Mouse (Mus musculus): ENCODE data around the gene Gucy2c. TPM values are rescaled to one million over a fixed set of nuclear protein-coding genes. Genes with fewer than 3 reads are reported as not detected.

Gene Gucy2c
- total RNA-seq, 1 experiment from 2014 or later = 0.23 TPM

DNA sequence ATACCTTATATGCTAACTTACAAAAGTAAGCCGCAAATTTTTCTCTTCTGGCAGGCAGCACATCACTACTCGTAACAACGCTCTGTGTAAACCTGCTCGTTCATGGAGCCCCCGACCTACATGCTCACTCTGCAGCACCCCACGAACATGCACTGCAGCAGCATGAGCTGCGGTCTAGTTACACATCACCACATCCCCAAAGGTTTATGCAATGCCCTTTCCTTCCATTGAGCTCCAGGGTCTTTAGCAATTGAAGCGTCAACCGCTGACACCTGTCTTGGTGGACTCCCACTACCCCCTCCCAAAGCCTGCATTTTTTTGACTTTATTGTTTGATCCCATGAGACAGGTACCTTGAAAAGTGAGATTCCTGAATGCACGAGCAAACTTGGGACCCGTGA is 31.0 kb downstream of the Gucy2c start:
- 0 out of 2 replicates have a peak, but pooled peaks have one; percentile 13 for ATAC-seq (ENCODE audit: extremely low read depth, insufficient number of reproducible peaks, low FRiP score, poor library complexity, severe bottlenecking)

DNA sequence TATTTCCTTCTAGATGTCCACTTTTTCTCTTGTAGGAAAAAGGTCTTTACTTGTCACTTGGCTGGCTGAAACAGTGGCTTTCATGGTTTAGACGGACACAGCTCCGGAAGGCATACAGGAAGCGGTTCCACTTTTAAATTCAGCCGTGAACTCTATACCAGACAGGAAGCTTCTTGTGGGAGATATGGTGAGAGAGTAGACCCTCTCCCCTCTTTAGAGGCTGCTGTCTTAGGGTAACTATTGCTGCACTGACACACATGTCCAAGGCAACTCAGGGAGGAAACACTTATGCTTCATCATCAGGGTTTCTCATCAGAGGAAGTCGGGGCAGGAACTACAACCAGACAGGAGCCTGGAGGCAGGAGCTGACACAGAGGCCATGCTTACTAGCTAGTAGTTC is 36.0 kb downstream of the Gucy2c start:
- ATAC-seq (ENCODE audit: extremely low read depth, insufficient number of reproducible peaks, low FRiP score, poor library complexity, severe bottlenecking) = 0 out of 2 replicates have a peak, but pooled peaks have one; percentile 3

DNA sequence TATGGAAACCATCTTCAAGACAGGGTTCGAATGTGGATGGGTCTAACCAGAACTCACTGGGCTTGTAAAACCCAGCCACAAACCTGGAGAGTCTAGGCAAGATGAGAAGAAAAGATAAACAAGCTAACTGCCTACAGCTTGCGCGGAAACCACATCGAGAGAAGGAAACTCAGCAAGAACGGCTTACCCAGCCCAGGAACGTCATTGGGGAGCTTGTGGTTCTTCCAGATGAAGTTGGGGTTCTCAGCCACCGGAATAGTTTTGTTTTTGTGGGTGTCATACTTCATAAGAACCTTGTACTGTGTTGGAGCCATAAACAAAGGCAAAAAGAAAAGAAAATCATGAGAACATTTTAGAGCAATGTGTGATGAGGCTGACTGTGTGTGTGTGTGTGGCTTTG is 37.8 kb downstream of the Gucy2c start:
- ATAC-seq (ENCODE audit: extremely low read depth, insufficient number of reproducible peaks, low FRiP score, poor library complexity, severe bottlenecking) = no peak

DNA sequence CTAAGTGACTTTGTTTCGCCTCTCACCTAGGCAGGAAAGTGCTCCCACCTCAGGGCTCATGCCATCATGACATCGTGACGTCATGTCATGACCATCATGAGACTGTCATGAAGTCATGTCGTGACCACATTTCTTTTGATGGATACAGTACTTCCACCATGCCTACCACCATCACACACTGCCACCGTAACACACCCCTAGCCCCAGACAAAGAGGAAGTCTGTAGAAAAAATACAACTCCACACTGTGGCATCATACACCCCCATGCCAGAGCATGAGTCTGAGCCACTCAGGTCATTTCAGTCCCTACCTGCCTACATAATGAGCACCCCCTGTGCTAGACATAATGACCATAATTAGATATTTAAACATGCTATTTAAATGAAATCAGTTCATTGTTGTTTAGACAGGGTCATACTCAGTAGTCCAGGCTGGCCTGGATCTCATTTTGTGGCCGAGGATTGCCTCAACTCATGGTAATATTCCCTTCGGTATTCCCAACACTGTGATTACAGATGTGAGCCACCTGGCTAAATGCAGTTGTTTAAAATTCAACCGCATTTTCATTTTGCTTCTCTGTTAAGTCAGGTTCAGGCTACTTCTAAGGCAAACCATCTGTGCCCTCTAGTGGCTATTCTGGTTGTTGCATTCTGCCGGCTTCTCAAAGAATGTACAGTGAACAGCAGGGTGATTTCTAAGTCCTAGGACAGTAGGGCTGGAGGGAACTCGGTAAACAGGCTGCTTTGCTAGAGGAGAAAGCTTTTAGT is 39.0 kb downstream of the Gucy2c start:
- ATAC-seq (ENCODE audit: extremely low read depth, insufficient number of reproducible peaks, low FRiP score, poor library complexity, severe bottlenecking) = peak; percentile 77

DNA sequence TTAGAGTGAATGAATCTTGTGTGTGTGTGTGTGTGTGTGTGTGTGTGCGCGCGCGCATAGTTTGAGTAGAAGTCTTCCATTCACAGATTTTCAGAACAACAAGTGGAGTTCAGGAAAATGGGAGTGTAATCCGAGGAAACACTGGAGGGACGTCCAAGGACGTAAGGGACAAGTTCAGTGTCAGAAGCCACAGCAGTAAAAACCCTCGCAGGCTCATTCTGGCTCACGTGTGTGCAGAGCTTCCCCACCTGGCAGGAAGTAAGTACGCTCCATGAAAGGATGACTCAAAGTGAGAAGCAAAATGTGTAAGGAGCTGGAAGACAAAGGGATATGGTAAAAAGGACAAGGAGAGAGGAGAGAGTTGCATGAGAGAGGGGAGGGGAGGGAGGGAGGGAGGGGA is 40.3 kb downstream of the Gucy2c start:
- ATAC-seq (ENCODE audit: extremely low read depth, insufficient number of reproducible peaks, low FRiP score, poor library complexity, severe bottlenecking) = no peak

DNA sequence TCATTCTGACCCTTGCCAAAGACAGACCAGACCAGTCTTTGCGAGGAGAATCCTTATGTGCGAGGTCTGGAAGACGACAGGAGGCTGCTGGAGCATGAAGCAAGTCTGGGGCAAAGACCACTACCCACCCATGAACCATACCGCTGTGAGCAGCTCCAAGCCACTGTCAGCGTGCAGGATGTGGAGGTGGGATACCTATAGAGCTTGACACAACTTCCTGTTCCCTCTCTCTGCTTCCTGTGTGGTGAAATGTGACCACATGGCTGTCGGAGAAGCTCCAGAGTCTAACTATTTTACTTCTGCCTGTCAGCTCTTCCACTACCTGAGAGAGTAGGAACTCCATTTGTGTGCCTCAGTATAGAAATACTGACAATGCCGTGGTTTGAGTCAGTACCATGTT is 45.8 kb downstream of the Gucy2c start:
- peak; percentile 96 for ATAC-seq (ENCODE audit: extremely low read depth, insufficient number of reproducible peaks, low FRiP score, poor library complexity, severe bottlenecking)

DNA sequence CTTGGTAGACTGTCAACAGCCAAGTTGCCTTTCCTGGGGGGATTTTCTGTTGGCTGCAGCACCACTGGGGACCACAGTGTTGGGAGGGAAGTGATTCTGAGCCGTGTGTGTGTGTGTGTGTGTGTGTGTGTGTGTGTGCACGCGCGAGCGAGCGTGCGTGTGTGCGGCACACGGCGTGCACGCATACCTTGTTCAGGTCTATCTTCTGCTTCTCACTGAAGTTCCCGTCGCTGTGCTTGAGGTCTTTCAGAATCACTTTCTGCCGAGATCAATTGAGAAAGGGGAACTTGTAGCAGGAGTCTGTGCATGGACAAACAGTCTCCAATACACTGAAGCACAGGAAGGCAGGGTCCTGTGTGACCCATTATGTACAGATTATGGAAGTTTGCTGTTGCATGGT is 53.4 kb downstream of the Gucy2c start:
- ATAC-seq (ENCODE audit: extremely low read depth, insufficient number of reproducible peaks, low FRiP score, poor library complexity, severe bottlenecking) = peak; percentile 81

DNA sequence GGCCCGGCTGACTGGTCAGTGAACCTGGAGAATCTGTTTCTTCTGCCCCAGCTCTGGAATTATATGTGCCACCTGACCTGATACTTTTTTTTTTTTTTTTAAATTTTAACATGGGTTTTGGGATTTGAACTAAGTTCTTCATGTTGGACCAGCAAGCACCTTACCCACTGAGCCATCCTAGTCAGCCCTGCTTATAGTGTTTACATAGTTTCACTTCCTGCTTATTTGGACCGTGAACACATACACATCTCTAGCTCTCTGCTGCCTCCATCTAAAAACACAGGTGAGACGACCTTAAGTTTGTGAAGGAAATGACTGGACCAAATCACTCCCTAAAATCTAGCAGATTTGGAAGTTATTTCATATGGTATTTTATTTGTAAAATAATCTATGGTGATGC is 58.4 kb downstream of the Gucy2c start:
- peak; percentile 32; the same call in 1 of the 2 replicates for ATAC-seq (ENCODE audit: extremely low read depth, insufficient number of reproducible peaks, low FRiP score, poor library complexity, severe bottlenecking)

DNA sequence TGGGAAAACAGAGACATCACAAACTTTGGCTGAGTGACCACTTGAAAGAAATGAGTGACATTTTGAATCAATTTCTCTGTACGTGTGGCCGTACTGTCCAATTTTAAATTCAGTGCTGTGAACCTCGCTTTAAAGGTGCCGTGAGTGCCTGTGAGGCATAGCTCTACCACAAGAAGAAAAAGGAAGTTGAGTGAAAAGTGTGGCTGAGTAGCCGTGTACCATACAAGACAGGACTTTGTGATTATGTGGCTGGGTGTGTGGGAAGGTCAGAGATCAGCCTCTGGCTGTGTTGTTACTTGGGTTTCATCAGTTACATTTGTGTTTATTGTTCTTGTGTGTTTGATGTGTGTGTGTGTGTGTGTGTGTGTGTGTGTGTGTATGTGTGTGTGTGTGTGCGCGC is 59.0 kb downstream of the Gucy2c start:
- ATAC-seq (ENCODE audit: extremely low read depth, insufficient number of reproducible peaks, low FRiP score, poor library complexity, severe bottlenecking) = no peak

DNA sequence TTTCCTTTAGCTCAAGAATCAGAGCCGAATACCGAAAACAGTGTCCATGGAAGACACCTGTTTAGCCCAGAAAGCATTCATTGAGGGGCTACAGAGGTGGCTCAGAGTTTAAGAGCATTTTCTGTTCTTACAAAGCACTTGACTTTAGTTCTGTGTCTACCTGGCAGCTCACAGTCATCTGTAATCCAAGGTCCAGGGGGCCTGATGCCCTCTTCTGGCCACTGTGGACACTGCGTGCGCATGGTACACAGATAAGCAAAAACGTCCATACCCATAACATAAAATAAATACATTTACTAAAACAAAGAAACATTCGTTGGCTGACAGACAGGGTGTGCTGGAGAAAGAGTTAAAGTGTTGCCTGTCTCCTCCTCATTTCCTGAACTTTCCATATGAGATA is 59.6 kb downstream of the Gucy2c start:
- peak; percentile 72; the same call in 1 of the 2 replicates for ATAC-seq (ENCODE audit: extremely low read depth, insufficient number of reproducible peaks, low FRiP score, poor library complexity, severe bottlenecking)

DNA sequence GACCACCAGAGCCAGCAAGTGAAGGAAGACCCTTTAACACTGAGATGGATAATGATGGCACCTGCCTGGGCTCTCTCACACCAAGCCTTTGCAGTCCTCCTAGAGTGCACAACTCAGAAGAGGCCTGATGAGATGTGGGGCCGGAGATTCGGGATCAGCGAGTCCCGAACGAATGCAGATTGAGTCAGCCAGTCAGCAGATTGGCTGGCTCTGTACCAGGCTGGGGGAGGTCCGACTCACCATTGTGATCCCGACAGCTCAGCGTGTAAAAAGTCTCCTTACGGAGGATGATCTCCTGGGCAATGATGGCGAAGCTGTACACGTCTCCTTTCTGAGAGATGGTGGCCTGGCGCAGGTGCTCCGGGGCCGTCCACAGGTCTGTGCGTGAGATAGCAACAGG is 61.1 kb downstream of the Gucy2c start:
- ATAC-seq (ENCODE audit: extremely low read depth, insufficient number of reproducible peaks, low FRiP score, poor library complexity, severe bottlenecking) = no peak

DNA sequence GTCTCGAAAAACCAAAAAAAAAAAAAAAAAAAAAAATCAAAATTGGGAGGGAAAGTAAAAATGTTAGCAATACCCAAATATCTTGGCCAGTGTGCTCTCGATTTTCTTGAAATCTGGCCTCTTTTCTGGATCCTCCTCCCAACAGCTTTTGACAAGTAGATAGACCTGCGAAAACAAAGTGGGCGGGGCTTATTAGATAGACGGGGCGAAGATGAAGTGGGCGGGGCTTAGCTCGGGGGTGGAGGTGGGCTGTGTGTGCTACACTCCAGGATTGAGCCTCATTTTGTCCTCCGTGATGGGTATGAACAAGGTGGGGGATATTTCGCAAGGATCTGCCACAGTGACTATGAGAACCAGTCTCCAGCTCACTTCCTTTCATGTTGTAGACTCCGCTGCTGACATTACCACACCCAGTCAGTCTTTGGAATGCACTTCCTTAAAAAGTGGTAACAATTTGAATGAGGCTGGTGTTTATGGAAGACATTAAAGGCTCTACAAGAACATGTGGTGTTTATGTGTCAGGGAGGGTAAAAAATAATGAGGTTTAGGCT is 65.6 kb downstream of the Gucy2c start:
- ATAC-seq (ENCODE audit: extremely low read depth, insufficient number of reproducible peaks, low FRiP score, poor library complexity, severe bottlenecking) = peak; percentile 82

DNA sequence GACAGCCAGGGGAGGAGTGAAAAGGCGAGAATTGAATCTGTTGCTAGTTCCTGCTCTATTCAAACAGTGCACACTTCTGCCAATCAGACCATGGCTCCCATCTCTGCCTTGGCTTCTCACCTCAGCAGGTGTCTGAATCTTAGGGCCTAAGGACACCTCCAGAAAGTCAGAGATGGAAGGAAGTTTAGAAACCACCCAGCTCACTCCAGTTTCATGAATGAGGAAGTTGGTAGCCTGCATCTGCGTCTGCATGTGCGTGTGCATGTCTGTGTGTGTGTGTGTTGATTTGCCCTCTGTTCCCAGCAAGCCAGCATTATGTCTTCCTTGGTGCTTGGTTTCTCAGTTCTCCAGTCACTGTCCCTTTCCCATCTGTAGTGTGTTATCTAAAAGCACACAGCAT is 67.5 kb downstream of the Gucy2c start:
- ATAC-seq (ENCODE audit: extremely low read depth, insufficient number of reproducible peaks, low FRiP score, poor library complexity, severe bottlenecking) = peak; percentile 55; the same call in 1 of the 2 replicates

DNA sequence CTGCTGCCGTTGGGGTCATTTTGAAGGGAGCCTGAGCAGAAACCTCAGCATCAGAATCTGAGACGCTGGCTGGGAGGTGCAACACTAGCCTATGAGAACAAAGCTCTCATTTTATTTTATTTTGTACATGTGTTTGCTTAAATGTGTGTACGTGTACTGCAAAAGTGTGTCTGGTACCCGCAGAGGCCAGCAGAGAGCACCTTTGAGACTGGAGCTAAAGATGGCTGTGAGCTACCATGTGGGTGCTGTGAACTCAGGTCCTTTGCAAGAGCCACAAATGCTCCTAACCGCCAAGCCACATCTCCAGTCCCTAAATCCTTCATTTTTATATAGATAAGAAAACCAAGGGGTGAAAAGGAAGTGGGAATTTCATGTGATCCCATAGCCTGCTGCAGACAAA is 71.2 kb downstream of the Gucy2c start:
- ATAC-seq (ENCODE audit: extremely low read depth, insufficient number of reproducible peaks, low FRiP score, poor library complexity, severe bottlenecking) = no peak

DNA sequence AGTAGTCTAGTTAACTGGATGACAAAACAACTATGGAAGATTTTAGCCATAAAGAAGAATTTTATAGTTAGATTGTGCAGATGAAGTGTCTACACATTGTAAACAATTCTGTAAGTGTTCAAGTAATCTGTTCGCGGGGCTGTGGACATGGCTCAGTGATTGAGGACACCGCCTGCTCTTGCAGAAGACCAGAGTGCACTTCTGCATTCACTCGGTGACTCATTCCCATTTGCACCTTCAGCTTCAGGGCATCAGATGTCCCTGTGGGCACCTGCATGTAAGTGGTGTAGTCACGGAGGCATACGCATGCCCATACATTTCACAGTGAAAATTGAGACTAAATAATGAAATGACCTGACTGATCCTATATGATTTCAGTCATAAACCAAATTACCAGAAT is 73.0 kb downstream of the Gucy2c start:
- ATAC-seq (ENCODE audit: extremely low read depth, insufficient number of reproducible peaks, low FRiP score, poor library complexity, severe bottlenecking) = peak; percentile 74

DNA sequence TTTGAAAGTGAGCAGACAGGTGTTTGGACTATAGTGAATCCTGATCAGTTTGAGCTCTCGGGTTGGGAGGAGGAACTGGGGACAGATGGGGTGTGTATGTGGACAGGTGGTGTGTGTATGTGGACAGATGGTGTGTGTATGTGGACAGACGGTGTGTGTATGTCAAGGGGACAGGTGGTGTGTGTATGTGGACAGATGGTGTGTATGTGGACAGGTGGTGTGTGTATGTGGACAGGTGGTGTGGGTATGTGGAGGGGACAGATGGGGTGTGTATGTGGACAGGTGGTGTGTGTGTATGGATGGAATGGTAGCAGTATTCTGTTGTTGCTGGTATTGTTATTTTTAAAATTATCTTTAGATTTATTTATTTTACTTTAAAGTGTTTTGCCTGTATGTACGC is 79.7 kb downstream of the Gucy2c start:
- no peak for ATAC-seq (ENCODE audit: extremely low read depth, insufficient number of reproducible peaks, low FRiP score, poor library complexity, severe bottlenecking)

DNA sequence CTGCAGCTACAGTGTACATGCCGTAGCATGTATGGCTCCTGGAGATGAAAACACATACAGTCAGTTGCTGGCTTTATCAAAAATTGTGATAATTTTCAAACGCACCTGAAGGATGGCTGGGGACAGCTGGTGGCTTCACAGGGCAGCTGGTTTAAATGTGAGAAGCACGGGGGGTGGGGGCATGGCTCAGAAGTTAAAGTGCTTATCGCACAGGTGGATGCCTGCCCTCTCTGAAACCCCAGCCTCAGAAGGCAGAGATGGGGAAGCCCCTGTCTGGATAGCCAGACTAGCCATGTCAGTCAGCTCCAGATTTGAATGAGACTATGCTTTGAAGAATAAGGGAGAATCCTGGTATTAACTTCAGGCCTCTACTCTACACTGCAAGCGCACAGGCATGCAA is 80.4 kb downstream of the Gucy2c start:
- no peak for ATAC-seq (ENCODE audit: extremely low read depth, insufficient number of reproducible peaks, low FRiP score, poor library complexity, severe bottlenecking)

DNA sequence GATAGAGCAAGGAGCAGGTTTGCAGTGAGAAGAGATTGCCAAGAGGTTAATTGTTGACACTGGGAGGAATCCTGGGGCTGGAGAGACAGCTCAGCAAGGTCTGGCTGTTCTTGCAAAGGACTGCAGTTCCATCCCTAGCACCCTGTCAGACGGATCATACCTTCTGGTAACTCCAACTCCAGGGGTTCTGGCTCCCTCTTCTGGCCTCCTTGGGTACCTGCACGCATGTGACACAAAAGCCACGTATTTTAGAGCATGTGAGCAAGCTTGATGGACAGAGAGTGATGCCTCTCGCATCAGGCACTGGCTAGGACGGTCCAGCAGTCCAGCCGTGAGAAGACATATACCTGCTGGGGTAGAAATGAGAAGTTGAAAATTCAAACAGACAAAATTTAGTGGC is 90.3 kb downstream of the Gucy2c start:
- no peak for ATAC-seq (ENCODE audit: extremely low read depth, insufficient number of reproducible peaks, low FRiP score, poor library complexity, severe bottlenecking)

DNA sequence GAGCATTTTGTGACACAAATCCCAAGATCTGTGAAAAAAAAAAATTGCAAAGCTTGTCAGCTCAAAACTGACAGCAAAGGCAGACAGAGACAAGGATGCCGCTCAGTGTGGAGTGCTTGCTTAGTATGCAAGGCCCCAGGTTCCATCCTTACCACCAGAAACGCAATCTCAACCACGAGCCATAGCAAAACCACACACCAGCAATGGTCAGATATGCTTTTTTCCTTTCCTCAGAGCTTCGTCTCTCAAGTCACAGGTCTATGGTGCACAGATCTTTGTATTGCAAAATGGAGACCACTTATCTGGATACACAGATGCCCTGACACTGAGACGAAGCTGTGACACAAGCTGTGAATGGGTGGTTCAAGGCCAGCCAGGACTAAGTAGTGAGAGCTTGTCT is 91.0 kb downstream of the Gucy2c start:
- no peak for ATAC-seq (ENCODE audit: extremely low read depth, insufficient number of reproducible peaks, low FRiP score, poor library complexity, severe bottlenecking)

DNA sequence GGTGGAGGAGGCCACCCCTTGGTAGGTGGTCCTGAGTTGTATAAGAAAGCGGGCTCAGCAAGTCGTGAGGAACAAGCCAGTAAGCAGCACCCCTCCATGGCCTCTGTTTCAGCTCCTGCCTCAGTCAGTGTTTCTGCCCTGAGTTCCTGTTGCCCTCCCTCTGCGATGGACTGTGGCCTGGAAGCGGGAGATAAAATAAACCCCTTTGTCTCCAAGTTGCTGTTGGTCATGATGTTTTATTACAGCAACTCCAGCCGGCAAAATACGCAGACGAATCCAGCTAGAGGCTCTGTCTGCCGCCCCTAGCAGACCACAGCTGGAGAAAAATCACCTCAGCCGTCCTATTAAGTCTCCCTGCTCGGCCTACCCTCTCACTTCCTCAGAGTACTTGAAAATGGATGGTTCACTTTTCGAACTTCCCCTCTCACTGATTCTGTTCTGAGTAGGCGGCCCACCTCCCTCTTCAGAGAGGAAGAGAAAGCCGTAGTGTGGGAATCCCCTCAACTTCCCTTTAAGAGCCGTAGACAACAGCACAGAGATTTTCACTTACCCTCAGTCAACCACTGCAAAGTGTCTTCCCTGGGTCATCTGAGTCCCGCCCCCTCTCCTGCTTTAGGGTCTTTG is 91.7 kb downstream of the Gucy2c start:
- peak; percentile 96 for ATAC-seq (ENCODE audit: extremely low read depth, insufficient number of reproducible peaks, low FRiP score, poor library complexity, severe bottlenecking)

All from neutrophil, adult 5-6 weeks (primary cell).